Mouse (Mus musculus) layer of hippocampus, adult 11-12 months (tissue): ENCODE results near the gene Lsm4.
A peak's percentile ranks its signal among the peaks of the same experiment; 100 is the strongest.

Experiments used
- DNase-seq: peaks from one replicate; pipeline ENCODE4 v3.0.0; 2022; ENCODE audit warnings: low spot score

Lsm4 gene

DNA sequence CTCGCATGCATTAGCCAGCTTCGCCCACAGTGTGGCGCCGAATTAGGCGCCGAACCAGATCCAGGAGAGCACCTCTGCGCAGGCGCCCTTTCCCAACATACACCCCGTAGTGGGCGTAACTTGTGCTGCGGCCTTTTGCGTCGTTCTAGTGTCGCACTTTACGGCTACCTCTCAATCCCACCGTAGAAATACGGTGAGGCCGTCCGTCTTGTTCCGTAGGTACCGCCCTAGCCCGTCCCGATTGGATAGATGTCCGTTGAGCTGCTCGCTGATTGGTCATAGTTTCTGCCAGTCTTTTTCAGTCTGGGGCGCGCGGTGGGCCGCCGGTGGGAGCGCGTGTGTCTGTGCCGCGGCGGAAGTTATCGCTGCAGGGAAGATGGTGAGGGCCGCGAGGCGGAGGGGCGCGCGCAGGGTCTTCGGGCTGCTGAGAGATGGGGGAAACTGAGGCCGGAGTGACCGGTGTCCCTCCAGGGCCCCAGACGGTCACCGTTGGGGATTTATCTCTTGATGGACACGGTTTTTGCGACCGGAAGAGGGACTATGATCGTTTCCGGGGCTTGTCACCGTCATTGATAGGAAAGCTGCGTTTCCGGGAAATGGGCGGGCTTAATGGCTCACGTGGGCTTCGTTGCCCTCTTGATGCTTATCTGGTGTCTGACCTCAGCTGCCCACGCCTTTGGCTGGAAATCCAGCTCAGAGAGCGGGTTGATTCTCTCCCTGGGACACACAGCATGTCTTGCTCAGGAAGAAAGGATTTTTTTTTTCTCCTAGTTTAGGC, at the start of gene Lsm4:
Lsm4 (plus strand) TSS at position 170 of the 778 bp plus-strand sequence.
- peak; percentile 97 for DNase-seq

DNA sequence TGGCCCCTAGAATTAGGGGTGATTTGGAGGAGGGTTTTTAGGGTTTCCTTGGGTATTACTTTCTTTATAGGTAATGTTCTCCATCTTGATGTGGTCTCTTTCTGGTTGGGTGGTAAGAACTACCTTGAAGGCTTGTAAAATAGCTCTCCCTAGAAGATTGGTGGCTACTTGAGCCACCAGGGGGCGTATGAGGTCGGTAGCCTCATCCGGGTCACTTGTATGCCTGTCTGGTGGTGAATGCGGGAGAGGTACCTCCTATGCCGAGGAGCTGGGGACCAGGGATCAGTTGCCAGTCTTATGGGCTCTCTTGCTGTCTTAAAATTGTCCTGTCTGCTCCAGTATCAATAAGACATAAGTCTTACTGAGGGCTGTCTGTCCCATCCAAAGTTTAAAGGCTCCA, 47.9 kb upstream of the Lsm4 start:
- no peak for DNase-seq

- DNase-seq, result no peak
Observed at GRCm38 (mm10) chr8:70627041-70627440, 46.0 kb upstream of the Lsm4 start.

- no peak for DNase-seq
Observed at GRCm38 (mm10) chr8:70628986-70629490, 44.0 kb upstream of the Lsm4 start.

DNA sequence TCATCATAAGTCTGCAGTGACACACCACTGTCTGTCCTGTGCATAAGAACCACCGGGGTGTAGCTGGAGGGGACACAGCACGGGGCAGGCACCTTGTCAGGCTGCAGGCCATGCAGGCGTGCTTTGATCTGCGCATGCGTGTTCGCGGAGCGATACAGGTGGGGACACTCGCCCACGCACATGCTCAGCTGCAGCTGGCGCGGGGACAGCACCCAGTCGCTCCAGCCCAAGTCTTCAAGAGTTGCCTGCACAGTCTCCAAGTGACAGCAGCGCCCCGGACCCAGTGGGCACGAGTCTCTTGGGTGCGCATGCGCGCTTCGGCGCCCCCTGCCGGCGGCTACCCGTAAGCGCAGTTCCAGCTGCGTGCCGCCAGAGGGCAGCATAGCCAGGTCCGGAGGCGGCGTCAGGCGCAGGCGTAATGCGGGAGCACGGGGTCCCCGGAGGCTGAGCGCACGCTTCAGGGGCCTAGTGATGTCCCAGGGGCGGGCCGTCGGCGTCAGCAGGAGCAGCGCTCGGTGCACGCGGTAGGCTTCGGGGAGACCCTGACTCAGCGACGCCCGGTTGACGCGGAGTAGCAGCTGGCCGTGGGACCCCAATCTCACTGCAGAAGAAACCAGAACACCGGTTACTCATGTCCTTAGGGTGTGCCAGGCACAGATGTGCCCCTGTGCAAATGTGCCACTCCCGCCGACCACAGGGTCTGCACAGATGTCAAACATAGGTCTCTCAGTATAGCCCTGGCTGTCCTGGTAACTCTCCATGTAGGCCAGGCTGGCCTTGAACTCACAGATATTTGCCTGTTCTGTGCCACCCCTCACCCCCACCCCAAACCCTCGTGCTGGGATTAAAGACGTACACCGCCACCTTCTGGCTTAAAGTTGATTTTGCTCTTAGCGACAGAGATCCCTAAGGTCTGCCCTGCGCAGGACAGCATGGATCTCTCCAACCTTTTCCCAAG, 43.2 kb upstream of the Lsm4 start:
- DNase-seq, result peak; percentile 93

DNA sequence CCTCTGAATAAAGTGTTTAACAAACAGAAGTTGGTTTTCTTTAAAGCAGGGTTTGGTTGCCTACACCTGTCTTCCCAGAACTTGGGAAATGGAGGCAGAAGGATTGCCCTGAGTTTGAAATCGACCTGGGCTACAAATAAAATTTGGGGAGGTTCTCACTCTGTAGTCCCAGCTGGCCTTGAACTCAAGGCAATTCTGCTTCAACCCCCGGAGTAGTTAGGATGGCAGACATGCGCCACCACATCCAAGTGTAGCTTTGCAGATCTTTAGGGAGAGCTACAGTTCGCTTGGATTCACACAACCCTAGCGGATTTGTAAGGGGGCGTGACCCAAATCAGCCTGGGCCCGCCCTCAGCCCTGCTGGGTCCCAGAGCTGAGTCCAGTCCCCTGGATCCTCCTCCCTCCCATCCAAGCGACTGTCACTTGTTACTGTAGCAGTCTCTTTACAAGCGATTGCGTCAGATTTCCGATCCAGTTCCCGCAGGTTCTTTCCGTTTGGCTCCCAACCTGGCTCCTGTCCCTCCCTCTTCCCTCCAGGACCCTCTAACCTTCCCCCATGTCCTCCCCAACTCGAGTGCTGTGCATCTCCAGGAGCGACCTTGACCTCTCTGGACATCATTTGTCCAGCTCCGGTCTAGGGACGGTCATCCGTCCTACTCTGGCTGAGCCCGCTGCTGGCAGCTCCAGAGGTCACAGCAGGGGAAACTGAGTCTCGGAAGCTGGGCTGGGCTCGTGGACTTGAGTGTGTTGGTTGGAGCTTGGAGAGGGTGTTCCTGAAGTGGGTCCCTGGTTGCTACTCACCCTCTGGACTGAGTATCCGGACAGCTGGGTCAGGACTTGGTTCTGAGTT, 42.3 kb upstream of the Lsm4 start:
- no peak for DNase-seq

DNA sequence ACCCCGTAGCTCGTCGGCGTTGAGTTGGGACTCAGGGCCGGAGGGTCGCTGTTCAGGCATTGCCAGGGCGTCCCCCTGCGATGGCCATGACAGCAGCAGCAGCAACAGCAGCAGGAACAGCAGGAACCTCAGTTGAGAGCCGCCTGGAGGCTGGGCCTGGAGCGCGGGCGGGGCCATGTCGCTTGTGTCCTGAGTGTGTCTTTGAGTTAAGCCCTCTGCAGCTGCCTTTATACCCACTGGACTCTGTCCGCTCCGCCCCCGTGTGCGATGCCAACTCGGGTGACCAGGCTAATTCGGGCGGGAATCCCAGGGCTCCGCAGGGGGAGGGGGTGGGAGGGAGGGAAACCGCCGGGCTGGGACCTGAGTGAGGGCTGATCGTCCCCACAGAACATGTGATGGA, 41.6 kb upstream of the Lsm4 start:
- DNase-seq, result no peak

- no peak for DNase-seq
Observed at GRCm38 (mm10) chr8:70632346-70632892, 40.6 kb upstream of the Lsm4 start, which contains the start of gene Gdf15. Gdf15 (minus strand) TSS chr8:70632456.

GRCm38 (mm10) chr8:70634066-70634465, 39.0 kb upstream of the Lsm4 start:
- DNase-seq, result no peak

DNA sequence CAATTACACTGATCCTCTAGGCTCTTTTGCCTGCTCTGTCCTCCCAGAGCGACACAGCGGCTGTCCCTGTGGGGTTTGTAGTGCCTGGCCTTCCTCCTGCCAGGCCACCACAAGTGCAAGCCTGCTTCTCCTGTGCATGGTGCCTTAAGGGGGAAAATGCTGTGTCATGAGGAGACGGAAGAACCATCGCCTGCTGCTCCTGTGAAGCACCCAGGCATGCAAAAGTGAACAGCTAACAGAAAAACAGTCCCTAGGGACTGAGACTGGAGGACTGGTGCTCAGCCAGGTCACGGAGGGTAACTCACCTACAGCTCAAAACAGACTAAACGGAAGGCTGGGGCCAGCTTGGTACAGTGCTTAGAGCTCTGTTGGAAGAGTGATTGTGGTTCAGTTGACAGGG, 37.5 kb upstream of the Lsm4 start:
- no peak for DNase-seq

- no peak for DNase-seq
Observed at GRCm38 (mm10) chr8:70636838-70637237, 36.2 kb upstream of the Lsm4 start.

DNA sequence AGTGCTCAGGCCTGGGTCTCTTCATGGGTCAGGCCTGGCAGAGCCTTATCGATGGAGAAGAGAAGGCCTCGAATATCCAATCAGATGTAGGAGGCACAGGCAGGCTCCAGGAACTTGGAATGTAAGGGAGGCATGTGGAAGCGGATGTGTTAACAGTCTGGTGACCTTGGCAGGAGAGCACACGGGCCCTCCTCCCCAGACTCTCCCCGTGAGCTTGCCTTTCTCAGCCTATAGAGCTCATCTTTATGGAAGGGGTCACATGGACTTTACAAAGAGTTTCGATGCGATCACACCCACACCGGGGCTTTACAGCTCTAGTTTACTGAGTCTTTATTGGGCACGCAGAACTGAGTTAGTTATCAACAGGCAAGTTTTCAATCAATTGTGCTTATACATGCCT, 34.3 kb upstream of the Lsm4 start:
- DNase-seq, result no peak

GRCm38 (mm10) chr8:70643019-70643418, 30.0 kb upstream of the Lsm4 start:
- no peak for DNase-seq

DNA sequence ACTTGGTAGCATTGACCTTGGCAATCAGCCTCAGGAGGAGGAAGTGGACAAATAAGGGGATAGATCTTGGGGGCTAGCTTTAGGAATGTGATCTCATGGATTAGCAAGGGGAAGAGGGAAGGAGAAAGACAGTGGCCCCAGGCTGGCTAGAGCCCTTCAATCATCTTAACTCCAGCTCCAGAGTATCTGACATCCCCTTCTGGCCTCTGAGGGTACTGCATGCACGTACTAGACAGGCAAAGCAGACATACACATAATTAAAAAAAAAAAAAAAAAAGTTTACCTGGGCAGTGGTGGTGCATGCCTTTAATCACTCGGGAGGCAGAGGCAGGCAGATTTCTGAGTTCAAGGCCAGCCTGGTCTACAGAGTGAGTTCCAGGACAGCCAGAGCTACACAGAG, 29.0 kb upstream of the Lsm4 start:
- no peak for DNase-seq

GRCm38 (mm10) chr8:70645501-70646224, 27.4 kb upstream of the Lsm4 start:
- no peak for DNase-seq

- DNase-seq, result no peak
Observed at GRCm38 (mm10) chr8:70646369-70646768, 26.7 kb upstream of the Lsm4 start.

GRCm38 (mm10) chr8:70646775-70647174, 26.3 kb upstream of the Lsm4 start:
- DNase-seq, result no peak

GRCm38 (mm10) chr8:70647343-70648163, 25.5 kb upstream of the Lsm4 start:
- no peak for DNase-seq

DNA sequence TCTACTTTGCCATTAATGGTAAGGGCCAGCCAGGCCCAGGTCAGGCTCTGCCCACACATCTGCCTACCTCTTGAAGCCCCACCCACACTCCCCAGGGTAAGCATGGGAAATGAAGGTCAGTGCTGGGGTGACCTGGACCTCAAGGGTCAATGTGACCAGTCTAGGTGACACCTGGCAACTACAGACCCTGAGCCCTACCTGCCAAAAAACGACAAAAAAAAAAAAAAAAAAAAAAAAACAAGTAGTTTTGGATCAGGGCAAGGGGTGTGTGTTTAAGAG, 24.9 kb upstream of the Lsm4 start:
- no peak for DNase-seq

DNA sequence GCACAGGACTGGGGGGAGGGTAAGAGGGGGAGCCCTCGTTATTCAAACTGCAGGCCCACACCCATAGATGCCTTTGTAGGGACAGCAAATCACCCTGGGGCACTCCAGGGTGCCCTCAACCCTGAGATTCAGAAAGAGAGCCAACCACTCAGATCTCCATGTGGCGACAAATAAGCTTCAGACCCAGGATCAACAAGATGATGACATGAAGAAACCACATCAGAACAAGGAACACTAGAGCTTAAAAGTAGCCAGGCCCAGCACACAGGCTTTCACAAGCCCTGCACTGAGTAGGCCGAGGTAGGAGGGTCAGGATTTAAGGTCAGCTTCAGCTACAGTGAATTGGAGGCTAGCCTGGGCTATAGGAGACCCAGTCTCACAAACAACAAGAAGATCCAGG, 24.1 kb upstream of the Lsm4 start:
- DNase-seq, result no peak
